Mouse (Mus musculus) lung, postnatal 0 days (tissue): ENCODE measurements at regions not wholly inside any gene's neighbourhood (a gene's known extent, or its start where the extent isn't known, plus 50 kb on each side); places are given as distances from the start of the nearest gene placed in this dataset.

Experiments
- ATAC-seq: fragments of 200-750 bp; cut with Nextera tagmentation; 2 replicates; pipeline ENCODE4 v1.8.0; 2017; ENCODE audit warnings: moderate library complexity
- DNase-seq: peaks from one replicate; pipeline ENCODE4 v3.0.0-alpha.2; 2016; ENCODE audit warnings: low spot score
- H3K27ac ChIP-seq: fragments of 300-500 bp; sonication (generic); 2 replicates; pipeline ENCODE4 v1.5.1; 2014; ENCODE audit warnings: antibody characterized with exemption, mild to moderate bottlenecking, low read length, mixed read lengths
- H3K27me3 ChIP-seq: fragments of 300-500 bp; sonication (generic); replicated peaks from 2 replicates; pipeline ENCODE4 v1.6.1; 2014; ENCODE audit warnings: low read length, mixed read lengths; ENCODE audit not compliant: insufficient read depth
- H3K36me3 ChIP-seq: fragments of 300-500 bp; sonication (generic); 2 replicates; pipeline ENCODE4 v1.6.1; 2014; ENCODE audit warnings: low read length, mixed read lengths; ENCODE audit not compliant: insufficient read depth
- H3K4me1 ChIP-seq: fragments of 300-500 bp; sonication (generic); 2 replicates; pipeline ENCODE4 v1.6.1; 2014; ENCODE audit warnings: antibody characterized with exemption, low read depth, low read length, mixed read lengths; ENCODE audit not compliant: insufficient read depth
- H3K4me2 ChIP-seq: fragments of 300-500 bp; sonication (generic); replicated peaks from 2 replicates; pipeline ENCODE4 v1.6.1; 2014; ENCODE audit warnings: low read depth, mild to moderate bottlenecking, low read length, moderate library complexity, mixed read lengths
- H3K4me3 ChIP-seq: fragments of 300-500 bp; sonication (generic); 2 replicates; pipeline ENCODE4 v1.5.1; 2014; ENCODE audit warnings: low read depth, low read length
- H3K9ac ChIP-seq: fragments of 300-500 bp; sonication (generic); replicated peaks from 2 replicates; pipeline ENCODE4 v1.6.1; 2014; ENCODE audit warnings: low read depth, mild to moderate bottlenecking
- H3K9me3 ChIP-seq: fragments of 300-500 bp; sonication (generic); 2 replicates; pipeline ENCODE4 v1.6.1; 2016; ENCODE audit warnings: low read length, mixed read lengths
- CTCF ChIP-seq: IDR thresholded peaks from 2 replicates; pipeline ENCODE4 v1.5.1; 2016; ENCODE audit warnings: antibody characterized with exemption, mild to moderate bottlenecking
- EP300 ChIP-seq: IDR thresholded peaks from 2 replicates; pipeline ENCODE4 v1.6.1; 2016; ENCODE audit warnings: antibody characterized with exemption, mild to moderate bottlenecking, control low read depth
- WGBS: fragments of 180-500 bp; shearing (Covaris S2); extraction: QIAGEN DNeasy Blood & Tissue Kit; methylation state at CpG from one replicate; pipeline ENCODE4 v1.1.7; 2014; 5-methylcytosine and 5-hydroxymethylcytosine counted together

- H3K9me3 ChIP-seq: no peaks in the 10 kb centered on the region
- DNase-seq (no peak), ATAC-seq (no peak)
- H3K27me3 ChIP-seq: no peaks in the 10 kb centered on the region
- WGBS: 82% methylated on average over 1 of the region's 1 CpGs
- H3K36me3 ChIP-seq: no peaks in the 10 kb centered on the region
- no peaks in the 10 kb centered on the region for H3K4me1 ChIP-seq
- H3K9ac ChIP-seq: no peak overlapping the region
- H3K27ac ChIP-seq: no peak overlapping the region
- no peak overlapping the region for H3K4me2 ChIP-seq
- H3K4me3 ChIP-seq: no peak overlapping the region
- TF ChIP-seq EP300 (no peak), CTCF (no peak)
These were observed 105.0 kb upstream of the Cited2 start for GRCm38 (mm10) chr10:17618024-17618423.

GRCm38 (mm10) chr10:17619617-17620016, 103.4 kb upstream of the Cited2 start:
- 49% methylated on average over 3 of the region's 3 CpGs for WGBS
- H3K27ac ChIP-seq: no peak overlapping the region
- TF ChIP-seq EP300 (no peak), CTCF (no peak)
- no peaks in the 10 kb centered on the region for H3K27me3 ChIP-seq
- no peaks in the 10 kb centered on the region for H3K9me3 ChIP-seq
- H3K9ac ChIP-seq: no peak overlapping the region
- no peak for DNase-seq
- H3K4me3 ChIP-seq: no peak overlapping the region
- H3K4me1 ChIP-seq: no peaks in the 10 kb centered on the region
- no peaks in the 10 kb centered on the region for H3K36me3 ChIP-seq
- H3K4me2 ChIP-seq: no peak overlapping the region
- no peak for ATAC-seq

- H3K4me1 ChIP-seq: no peaks in the 10 kb centered on the region
- H3K27me3 ChIP-seq: no peaks in the 10 kb centered on the region
- DNase-seq (no peak), ATAC-seq (no peak)
- TF ChIP-seq CTCF: no peak
- no peak for TF ChIP-seq EP300
- 35% methylated on average over 5 of the region's 5 CpGs for WGBS
- no peak overlapping the region for H3K9ac ChIP-seq
- no peak overlapping the region for H3K4me3 ChIP-seq
- H3K4me2 ChIP-seq: no peak overlapping the region
- no peaks in the 10 kb centered on the region for H3K9me3 ChIP-seq
- no peak overlapping the region for H3K27ac ChIP-seq
- H3K36me3 ChIP-seq: no peaks in the 10 kb centered on the region
These were observed 101.2 kb upstream of the Cited2 start for GRCm38 (mm10) chr10:17621703-17622385.

GRCm38 (mm10) chr10:17622802-17623201, 100.2 kb upstream of the Cited2 start:
- 76% methylated on average over 1 of the region's 1 CpGs for WGBS

GRCm38 (mm10) chr10:17629709-17630108, 93.3 kb upstream of the Cited2 start:
- no peak for ATAC-seq
- Histone ChIP-seq H3K9me3 (no peaks in the 10 kb centered on the region), H3K4me3 (no peak overlapping the region), H3K27me3 (no peaks in the 10 kb centered on the region), H3K9ac (no peak overlapping the region), H3K4me2 (no peak overlapping the region), H3K4me1 (no peaks in the 10 kb centered on the region), H3K36me3 (no peaks in the 10 kb centered on the region), H3K27ac (no peak overlapping the region)
- TF ChIP-seq EP300 (no peak), CTCF (no peak)
- whole genome bisulfite sequencing: 53% methylated on average over 3 of the region's 3 CpGs
- peak; percentile 40 for DNase-seq

More at GRCm38 (mm10) chr10:17622802-17623201, 100.2 kb upstream of the Cited2 start:
- no peak for ATAC-seq
- Histone ChIP-seq H3K4me3 (no peak overlapping the region), H3K4me2 (no peak overlapping the region), H3K9me3 (no peaks in the 10 kb centered on the region), H3K27me3 (no peaks in the 10 kb centered on the region), H3K36me3 (no peaks in the 10 kb centered on the region), H3K4me1 (no peaks in the 10 kb centered on the region), H3K9ac (no peak overlapping the region), H3K27ac (no peak overlapping the region)
- TF ChIP-seq CTCF (no peak), EP300 (no peak)
- no peak for DNase-seq

- no peak for ATAC-seq
- no peak for TF ChIP-seq EP300
- TF ChIP-seq CTCF: no peak
- 89% methylated on average over 4 of the region's 4 CpGs for WGBS
These were observed 92.0 kb upstream of the Cited2 start for GRCm38 (mm10) chr10:17630861-17631581.

More at GRCm38 (mm10) chr10:17630861-17631581, 92.0 kb upstream of the Cited2 start:
- Histone ChIP-seq H3K27me3 (no peaks in the 10 kb centered on the region), H3K27ac (no peak overlapping the region), H3K4me1 (no peaks in the 10 kb centered on the region), H3K9ac (no peak overlapping the region), H3K4me3 (no peak overlapping the region), H3K36me3 (no peaks in the 10 kb centered on the region), H3K9me3 (no peaks in the 10 kb centered on the region), H3K4me2 (no peak overlapping the region)
- DNase-seq: no peak
